Mouse (Mus musculus): ENCODE measurements around the gene Mgat4c.

GRCm38 (mm10) chr10:101635266-101635665 lies 46.0 kb upstream of the Mgat4c start:
- no peak for TF ChIP-seq CTCF (conservative IDR thresholded peaks at IDR 0.05; ENCODE audit: low read length)
- TF ChIP-seq POU5F1 (IDR thresholded peaks at IDR 0.05; ENCODE audit: borderline replicate concordance, low read length), result no peak
